Mouse (Mus musculus): ENCODE measurements at regions not wholly inside any gene's neighbourhood (a gene's known extent, or its start where the extent isn't known, plus 50 kb on each side); places are given as distances from the start of the nearest gene placed in this dataset.

- DNase-seq: no peak
These were observed 593.9 kb upstream of the Castor2 start for GRCm38 (mm10) chr5:133505661-133506060.

- no peak for DNase-seq
These were observed 611.7 kb upstream of the Castor2 start for GRCm38 (mm10) chr5:133487806-133488290.

- no peak for DNase-seq
These were observed 617.0 kb upstream of the Castor2 start for GRCm38 (mm10) chr5:133482291-133483086.

GRCm38 (mm10) chr5:133479205-133479604, 620.3 kb upstream of the Castor2 start:
- no peak for DNase-seq

GRCm38 (mm10) chr5:133453349-133454049, 646.0 kb upstream of the Castor2 start:
- DNase-seq: no peak

- DNase-seq: no peak
These were observed 649.6 kb upstream of the Castor2 start for GRCm38 (mm10) chr5:133449926-133450325.

- no peak for DNase-seq
These were observed 698.7 kb upstream of the Castor2 start for GRCm38 (mm10) chr5:133400826-133401225.

GRCm38 (mm10) chr5:133389896-133390295, 709.6 kb upstream of the Castor2 start:
- no peak for DNase-seq

- DNase-seq: no peak
These were observed 710.3 kb upstream of the Castor2 start for GRCm38 (mm10) chr5:133389023-133389840.

GRCm38 (mm10) chr5:133385374-133386349, 713.8 kb upstream of the Castor2 start:
- DNase-seq: no peak

GRCm38 (mm10) chr5:133365771-133366170, 733.7 kb upstream of the Castor2 start:
- DNase-seq: no peak

GRCm38 (mm10) chr5:133347516-133347915, 752.0 kb upstream of the Castor2 start:
- no peak for DNase-seq

- DNase-seq: no peak
These were observed 757.5 kb upstream of the Castor2 start for GRCm38 (mm10) chr5:133341973-133342372.

- DNase-seq: no peak
These were observed 777.5 kb upstream of the Auts2 start for GRCm38 (mm10) chr5:133320626-133321025.

GRCm38 (mm10) chr5:133320206-133320605, 777.1 kb upstream of the Auts2 start:
- DNase-seq: no peak

GRCm38 (mm10) chr5:133314031-133314430, 770.9 kb upstream of the Auts2 start:
- DNase-seq: no peak

- no peak for DNase-seq
These were observed 768.1 kb upstream of the Auts2 start for GRCm38 (mm10) chr5:133310979-133311890.

GRCm38 (mm10) chr5:133267887-133268286, 724.7 kb upstream of the Auts2 start:
- no peak for DNase-seq

- DNase-seq: no peak
These were observed 724.2 kb upstream of the Auts2 start for GRCm38 (mm10) chr5:133267356-133267755.

- DNase-seq: no peak
These were observed 721.8 kb upstream of the Auts2 start for GRCm38 (mm10) chr5:133264976-133265375.

GRCm38 (mm10) chr5:133218801-133219200, 675.7 kb upstream of the Auts2 start:
- no peak for DNase-seq
